Mouse (Mus musculus) myocyte (in vitro differentiated cells): ENCODE data around the gene Otud1. TPM values are rescaled to one million over a fixed set of nuclear protein-coding genes. Genes with fewer than 3 reads are reported as not detected.

Experiments
- H3K27me3 ChIP-seq: one replicate; pipeline ENCODE4 v1.6.1; 2011; ENCODE audit not compliant: control insufficient read depth, insufficient read depth, insufficient read length
- H3K36me3 ChIP-seq: one replicate; pipeline ENCODE4 v1.6.1; 2011; ENCODE audit not compliant: control insufficient read depth, insufficient read depth
- H3K4me2 ChIP-seq: one replicate; pipeline ENCODE4 v1.6.1; 2011; ENCODE audit warnings: low read depth, control low read depth
- H3K4me3 ChIP-seq: one replicate; pipeline ENCODE4 v1.5.1; 2011; ENCODE audit warnings: mild to moderate bottlenecking, control low read depth, moderate library complexity
- H3K79me2 ChIP-seq: one replicate; pipeline ENCODE4 v1.6.1; 2011; ENCODE audit not compliant: control insufficient read depth, insufficient read depth
- H3ac ChIP-seq: one replicate; pipeline ENCODE4 v1.6.1; 2011; ENCODE audit not compliant: control insufficient read depth, insufficient read length
- CEBPB ChIP-seq: IDR thresholded peaks from 2 replicates; pipeline ENCODE4 v1.6.1; 2011; ENCODE audit warnings: mild to moderate bottlenecking, moderate library complexity; ENCODE audit not compliant: poor library complexity, insufficient read depth, severe bottlenecking
- E2F4 ChIP-seq: IDR thresholded peaks from one replicate; pipeline ENCODE4 v1.6.1; 2011; ENCODE audit warnings: mild to moderate bottlenecking, control low read depth, moderate library complexity; ENCODE audit not compliant: insufficient read depth
- MAX ChIP-seq: IDR thresholded peaks from one replicate; pipeline ENCODE4 v1.6.1; 2011; ENCODE audit warnings: low read depth, mild to moderate bottlenecking, control low read depth
- MYOD1 ChIP-seq, 3 experiments: IDR thresholded peaks; one replicate each; pipeline ENCODE4 v1.6.1; 2011; ENCODE audit warnings: control low read depth in 2 of 3, low read depth in 2 of 3, mild to moderate bottlenecking in 2 of 3, moderate library complexity in 1 of 3; ENCODE audit not compliant: insufficient read length in 2 of 3, control insufficient read depth in 1 of 3
- MYOG ChIP-seq, 3 experiments: IDR thresholded peaks; one replicate each; pipeline ENCODE4 v1.6.1; 2011; ENCODE audit warnings: control low read depth in 2 of 3, low read depth in 2 of 3, mild to moderate bottlenecking in 2 of 3; ENCODE audit not compliant: insufficient read length in 2 of 3, control insufficient read depth in 1 of 3, insufficient read depth in 1 of 3
- POLR2A ChIP-seq: IDR thresholded peaks from one replicate; pipeline ENCODE4 v1.6.1; 2011; ENCODE audit warnings: low read depth, mild to moderate bottlenecking, control low read depth, moderate library complexity; ENCODE audit not compliant: insufficient read length
- POLR2AphosphoS2 ChIP-seq: IDR thresholded peaks from one replicate; pipeline ENCODE4 v1.6.1; 2011; ENCODE audit warnings: low read depth, control low read depth; ENCODE audit not compliant: insufficient read length
- REST ChIP-seq: IDR thresholded peaks from one replicate; pipeline ENCODE4 v1.6.1; 2011; ENCODE audit warnings: mild to moderate bottlenecking, control low read depth, moderate library complexity; ENCODE audit not compliant: insufficient read depth, insufficient read length
- SRF ChIP-seq: IDR thresholded peaks from one replicate; pipeline ENCODE4 v1.6.1; 2011; ENCODE audit warnings: low read depth; ENCODE audit not compliant: control insufficient read depth, insufficient read length
- TCF12 ChIP-seq: IDR thresholded peaks from one replicate; pipeline ENCODE4 v1.6.1; 2011; ENCODE audit warnings: mild to moderate bottlenecking, control low read depth; ENCODE audit not compliant: poor library complexity, insufficient read depth, severe bottlenecking
- TCF3 ChIP-seq: IDR thresholded peaks from one replicate; pipeline ENCODE4 v1.6.1; 2011; ENCODE audit warnings: low read depth, control low read depth; ENCODE audit not compliant: insufficient read length
- USF1 ChIP-seq: IDR thresholded peaks from one replicate; pipeline ENCODE4 v1.6.1; 2011; ENCODE audit warnings: low read depth, mild to moderate bottlenecking, control low read depth, moderate library complexity
- polyA plus RNA-seq: library from polyadenylated mRNA; unstranded; fragments of >200 nt; fragmentation: generic; extraction: Trizol; gene quantifications from one replicate; pipeline ENCODE4 v1.2.1, GENCODE M21; 2012; ENCODE audit warnings: missing spikeins

Gene Otud1
- polyA plus RNA-seq: 3.5 TPM

GRCm38 (mm10) chr2:19657158-19657874 is at the start of gene Otud1:
TSS of gene Otud1 (plus strand) at chr2:19657752.
- Histone ChIP-seq H3K27me3 (no peaks in the 10 kb centered on the region), H3K36me3 (no peaks in the 10 kb centered on the region), H3K79me2 (peaks cover 13% of the 10 kb centered on the region), H3K4me2 (peak within 1 kb of the TSS; percentile 85), H3K4me3 (peak within 1 kb of the TSS; percentile 50), H3ac (peak within 1 kb of the TSS; percentile 91)
- peak in 2 of 3 experiments; percentile 80 to 88 for TF ChIP-seq MYOG (IDR thresholded peaks at IDR 0.05; ENCODE audit: control insufficient read depth in 1 of 3, insufficient read depth in 1 of 3, insufficient read length in 2 of 3, low read depth in 2 of 3)
- TF ChIP-seq TCF12: no peak
- TF ChIP-seq MAX: no peak
- TF ChIP-seq POLR2AphosphoS2: peak; percentile 72
- TF ChIP-seq SRF: no peak
- no peak for TF ChIP-seq CEBPB
- TF ChIP-seq REST: no peak
- peak; percentile 18 for TF ChIP-seq E2F4
- TF ChIP-seq TCF3: peak; percentile 5
- peak; percentile 72 for TF ChIP-seq POLR2A
- peak in 2 of 3 experiments; percentile 54 to 80 for TF ChIP-seq MYOD1 (IDR thresholded peaks at IDR 0.05; ENCODE audit: control insufficient read depth in 1 of 3, insufficient read length in 2 of 3, low read depth in 2 of 3)
- peak; percentile 89 for TF ChIP-seq USF1

GRCm38 (mm10) chr2:19607852-19608251 is 49.7 kb upstream of the Otud1 start:
- TF ChIP-seq USF1 (no peak), E2F4 (no peak), MAX (no peak), POLR2A (no peak), REST (no peak), MYOD1 (IDR thresholded peaks at IDR 0.05; ENCODE audit: control insufficient read depth in 1 of 3, insufficient read length in 2 of 3, low read depth in 2 of 3) (no peak), SRF (no peak), POLR2AphosphoS2 (no peak), TCF3 (no peak), CEBPB (no peak)
- no peak overlapping the region for H3K4me3 ChIP-seq
- no peaks in the 10 kb centered on the region for H3K79me2 ChIP-seq
- no peak overlapping the region for H3ac ChIP-seq
- H3K27me3 ChIP-seq: no peaks in the 10 kb centered on the region
- no peaks in the 10 kb centered on the region for H3K36me3 ChIP-seq
- H3K4me2 ChIP-seq: no peak overlapping the region

GRCm38 (mm10) chr2:19608410-19609073 is 49.0 kb upstream of the Otud1 start:
- no peak for TF ChIP-seq TCF3
- TF ChIP-seq POLR2AphosphoS2: no peak
- TF ChIP-seq SRF: no peak
- no peak for TF ChIP-seq POLR2A
- no peak for TF ChIP-seq REST
- TF ChIP-seq MAX: no peak
- TF ChIP-seq CEBPB: no peak
- TF ChIP-seq MYOD1 (IDR thresholded peaks at IDR 0.05; ENCODE audit: control insufficient read depth in 1 of 3, insufficient read length in 2 of 3, low read depth in 2 of 3): no peak
- TF ChIP-seq USF1: no peak
- no peak for TF ChIP-seq MYOG (IDR thresholded peaks at IDR 0.05; ENCODE audit: control insufficient read depth in 1 of 3, insufficient read depth in 1 of 3, insufficient read length in 2 of 3, low read depth in 2 of 3)
- TF ChIP-seq E2F4: no peak
- no peak for TF ChIP-seq TCF12
- no peaks in the 10 kb centered on the region for H3K27me3 ChIP-seq

GRCm38 (mm10) chr2:19622041-19622440 is 35.5 kb upstream of the Otud1 start:
- no peaks in the 10 kb centered on the region for H3K79me2 ChIP-seq
- H3ac ChIP-seq: no peak overlapping the region
- TF ChIP-seq CEBPB (no peak), TCF12 (no peak), MYOD1 (IDR thresholded peaks at IDR 0.05; ENCODE audit: control insufficient read depth in 1 of 3, insufficient read length in 2 of 3, low read depth in 2 of 3) (no peak), E2F4 (no peak)

More at GRCm38 (mm10) chr2:19608410-19609073, 49.0 kb upstream of the Otud1 start:
- no peak overlapping the region for H3ac ChIP-seq
- no peak overlapping the region for H3K4me2 ChIP-seq
- H3K4me3 ChIP-seq: no peak overlapping the region
- no peaks in the 10 kb centered on the region for H3K36me3 ChIP-seq
- H3K79me2 ChIP-seq: no peaks in the 10 kb centered on the region

More at GRCm38 (mm10) chr2:19622041-19622440, 35.5 kb upstream of the Otud1 start:
- H3K4me3 ChIP-seq: no peak overlapping the region
- H3K36me3 ChIP-seq: no peaks in the 10 kb centered on the region
- no peak overlapping the region for H3K4me2 ChIP-seq
- H3K27me3 ChIP-seq: no peaks in the 10 kb centered on the region
